Mouse (Mus musculus) forebrain, embryonic 10.5 days (tissue): ENCODE results near the gene Gm9887. TPM values are rescaled to one million over a fixed set of nuclear protein-coding genes. Genes with fewer than 3 reads are reported as not detected.

Experiments
- microRNA-seq: library from miRNA; unstranded; fragments of <30 nt; microRNA quantifications from one replicate; pipeline ENCODE4, GENCODE M21; 2017
- polyA plus RNA-seq: library from polyadenylated mRNA; unstranded; fragments of >200 nt; fragmentation: Nextera tagmentation; extraction: Ambion mirVana; gene quantifications from 2 replicates; pipeline ENCODE4 v1.2.1, GENCODE M21; 2016

The Gm9887 gene
- polyA plus RNA-seq, 1 experiment from 2014 or later: 1.2 TPM

Small RNA genes lying within 50 kb of the gene (microRNA-seq; reads per million reads assigned to microRNA genes)
- not detected for gene Gm47299
- not detected for gene Gm47305

Other genes starting within 250 kb of the Gm9887 start
- gene Rps29, start 213.3 kb downstream of the Gm9887 start, polyA plus RNA-seq: 1,386 and 1,412 TPM in 2 replicates
- gene Lrr1, start 203.6 kb downstream of the Gm9887 start, polyA plus RNA-seq: 37.1 and 41.2 TPM in 2 replicates
- 567 and 576 TPM in 2 replicates for gene Rpl36al, start 188.4 kb downstream of the Gm9887 start, polyA plus RNA-seq
- gene Mgat2, start 188.3 kb downstream of the Gm9887 start, polyA plus RNA-seq: 28.3 and 30.9 TPM in 2 replicates
- 62.2 and 67.8 TPM in 2 replicates for gene Gm49383, start 175.4 kb downstream of the Gm9887 start, polyA plus RNA-seq
- 16.3 and 19.0 TPM in 2 replicates for gene Dnaaf2, start 174.0 kb downstream of the Gm9887 start, polyA plus RNA-seq
- 51.8 and 59.4 TPM in 2 replicates for gene Gm49384, start 168.2 kb downstream of the Gm9887 start, polyA plus RNA-seq
- gene Pole2, start 144.3 kb downstream of the Gm9887 start, polyA plus RNA-seq: 37.5 and 38.2 TPM in 2 replicates
- gene Klhdc1, start 131.3 kb downstream of the Gm9887 start, polyA plus RNA-seq: 2.6 and 3.3 TPM in 2 replicates
- gene Klhdc2, start 75.8 kb downstream of the Gm9887 start, polyA plus RNA-seq: 198 and 202 TPM in 2 replicates
- gene Nemf, start 15.3 kb downstream of the Gm9887 start, polyA plus RNA-seq: 95.2 and 97.8 TPM in 2 replicates
- 32.6 and 33.5 TPM in 2 replicates for gene Arf6, start 308 bp downstream of the Gm9887 start, polyA plus RNA-seq
- 30.6 and 32.4 TPM in 2 replicates for gene Vcpkmt, start 210.6 kb upstream of the Gm9887 start, polyA plus RNA-seq